Mouse (Mus musculus) CD4-positive, CD25-positive, alpha-beta regulatory T cell (primary cell): Measurements from ENCODE around the gene Exoc6. TPM values are rescaled to one million over a fixed set of nuclear protein-coding genes. Genes with fewer than 3 reads are reported as not detected.

Source experiments
- polyA plus RNA-seq: library from polyadenylated mRNA; unstranded; fragments of 100-300 nt; shearing (Covaris generic); gene quantifications from one replicate; pipeline ENCODE4 v1.2.1, GENCODE M21; 2017

The Exoc6 gene
- 40.9 TPM for polyA plus RNA-seq

GRCm38 (mm10) chr19:37550101-37551039 lies at the start of gene Exoc6:
TSS of gene Exoc6 (plus strand) at chr19:37550418.

GRCm38 (mm10) chr19:37685281-37685680 lies 135.1 kb downstream of the Exoc6 start, which contains the start of gene Cyp26c1:
TSS of gene Cyp26c1 (plus strand) at chr19:37685581.

GRCm38 (mm10) chr19:37697651-37698272 lies 147.5 kb downstream of the Exoc6 start, which contains the start of gene Cyp26a1:
TSS of gene Cyp26a1 (plus strand) at chr19:37697798.

Other genes with a start within 250 kb of the Exoc6 start
- 75.1 TPM for gene Ide, start 212.6 kb upstream of the Exoc6 start, polyA plus RNA-seq
- 2.6 TPM for gene Kif11, start 174.0 kb upstream of the Exoc6 start, polyA plus RNA-seq
- gene Hhex, start 115.6 kb upstream of the Exoc6 start, polyA plus RNA-seq: 0.59 TPM
- not detected for gene Cyp26c1, start 135.2 kb downstream of the Exoc6 start, polyA plus RNA-seq
- not detected for gene Cyp26a1, start 147.4 kb downstream of the Exoc6 start, polyA plus RNA-seq